Mouse (Mus musculus) liver, embryonic 16.5 days (tissue): Measurements from ENCODE around the gene Cldn11. TPM values are rescaled to one million over a fixed set of nuclear protein-coding genes. Genes with fewer than 3 reads are reported as not detected.
"Not testable (repeated sequence)": the region's sequence is repeated elsewhere in the genome, so short reads cannot be mapped to it uniquely, and the experiment has no call there.

Source experiments
- ATAC-seq: fragments of 200-750 bp; cut with Nextera tagmentation; 2 replicates; pipeline ENCODE4 v1.8.0; 2017; ENCODE audit warnings: low read depth, mild to moderate bottlenecking, moderate number of reproducible peaks, moderate library complexity
- H3K27ac ChIP-seq: fragments of 300-500 bp; sonication (generic); 2 replicates; pipeline ENCODE4 v1.5.1; 2014; ENCODE audit warnings: mild to moderate bottlenecking, low read length
- H3K27me3 ChIP-seq: fragments of 300-500 bp; sonication (generic); 2 replicates; pipeline ENCODE4 v1.6.1; 2014; ENCODE audit warnings: low read depth, low read length, mixed read lengths; ENCODE audit not compliant: control insufficient read depth, insufficient read depth
- H3K36me3 ChIP-seq: fragments of 300-500 bp; sonication (generic); 2 replicates; pipeline ENCODE4 v1.6.1; 2014; ENCODE audit warnings: mild to moderate bottlenecking; ENCODE audit not compliant: control insufficient read depth, insufficient read depth
- H3K4me1 ChIP-seq: fragments of 300-500 bp; sonication (generic); 2 replicates; pipeline ENCODE4 v1.6.1; 2014; ENCODE audit warnings: low read depth, low read length, mixed read lengths; ENCODE audit not compliant: control insufficient read depth
- H3K4me2 ChIP-seq: fragments of 300-500 bp; sonication (generic); 2 replicates; pipeline ENCODE4 v1.6.1; 2014; ENCODE audit warnings: low read depth, low read length, mixed read lengths
- H3K4me3 ChIP-seq: fragments of 300-500 bp; sonication (generic); 2 replicates; pipeline ENCODE4 v1.5.1; 2014; ENCODE audit warnings: low read depth, mild to moderate bottlenecking, low read length
- H3K9ac ChIP-seq: fragments of 300-500 bp; sonication (generic); 2 replicates; pipeline ENCODE4 v1.6.1; 2014; ENCODE audit warnings: low read depth, low read length
- H3K9me3 ChIP-seq: fragments of 300-500 bp; sonication (generic); replicated peaks from 2 replicates; pipeline ENCODE4 v1.6.1; 2016; ENCODE audit warnings: low read length; ENCODE audit not compliant: control insufficient read depth
- WGBS: fragments of 180-500 bp; shearing (Covaris S2); extraction: QIAGEN DNeasy Blood & Tissue Kit; methylation state at CpG from one replicate; pipeline ENCODE4 v1.1.7; 2014; ENCODE audit not compliant: insufficient replicate concordance; 5-methylcytosine and 5-hydroxymethylcytosine counted together
- polyA plus RNA-seq: library from polyadenylated mRNA; unstranded; fragments of >200 nt; fragmentation: Nextera tagmentation; extraction: Ambion mirVana; gene quantifications from 2 replicates; pipeline ENCODE4 v1.2.1, GENCODE M21; 2015

Gene Cldn11
- polyA plus RNA-seq, 1 experiment from 2014 or later: 0.13 TPM

DNA sequence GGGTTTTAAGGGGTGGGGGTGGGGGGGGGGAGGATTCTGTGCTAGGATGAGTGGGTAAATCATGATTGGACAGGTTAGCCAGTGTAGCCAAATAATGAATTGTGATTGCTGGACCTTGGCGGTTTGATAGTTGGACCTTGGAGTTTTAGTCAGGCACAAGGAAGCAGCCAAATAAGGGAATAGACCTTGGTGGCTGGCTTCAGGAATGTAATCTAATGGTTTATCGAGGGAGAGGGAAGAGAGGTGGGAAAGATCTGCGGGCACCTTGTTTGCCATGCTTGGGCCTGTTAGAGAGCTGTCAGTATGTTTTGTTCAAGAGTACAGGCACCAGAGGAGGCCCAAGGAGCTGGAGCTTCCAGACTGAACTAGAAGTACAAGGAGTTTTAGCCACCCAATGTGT lies 22.9 kb upstream of the Cldn11 start:
- no peak overlapping the region for H3K27ac ChIP-seq
- no peaks in the 10 kb centered on the region for H3K9me3 ChIP-seq
- 73% methylated on average over 3 of the region's 3 CpGs for WGBS
- H3K36me3 ChIP-seq: no peaks in the 10 kb centered on the region
- H3K9ac ChIP-seq: no peak overlapping the region
- ATAC-seq: no peak
- no peaks in the 10 kb centered on the region for H3K4me1 ChIP-seq
- no peaks in the 10 kb centered on the region for H3K27me3 ChIP-seq
- no peak overlapping the region for H3K4me2 ChIP-seq
- no peak overlapping the region for H3K4me3 ChIP-seq

DNA sequence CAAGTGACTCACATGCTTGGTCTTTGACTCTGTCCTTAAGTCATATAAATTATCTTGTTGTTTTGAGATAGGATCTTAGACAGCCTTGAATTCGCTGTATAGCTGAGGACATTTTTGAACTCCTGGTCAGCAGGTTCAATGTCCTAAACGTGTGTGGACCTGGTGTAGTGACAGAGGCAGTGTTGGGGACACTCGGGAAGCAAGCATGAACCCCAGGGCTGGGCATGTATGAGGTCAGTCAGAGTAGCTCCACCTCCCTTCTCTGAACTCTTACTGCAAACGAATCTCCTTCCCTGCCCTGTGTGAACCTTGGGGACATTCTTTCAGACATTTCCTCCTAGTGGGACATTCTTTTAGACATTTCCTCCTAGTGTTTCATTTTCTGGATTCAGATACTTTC lies 20.0 kb upstream of the Cldn11 start:
- 31% methylated on average over 4 of the region's 4 CpGs for WGBS
- H3K9ac ChIP-seq: no peak overlapping the region
- H3K9me3 ChIP-seq: no peaks in the 10 kb centered on the region
- no peak overlapping the region for H3K4me2 ChIP-seq
- no peak overlapping the region for H3K4me3 ChIP-seq
- ATAC-seq: no peak
- H3K27me3 ChIP-seq: no peaks in the 10 kb centered on the region
- no peak overlapping the region for H3K27ac ChIP-seq
- H3K4me1 ChIP-seq: peaks cover 15% of the 10 kb centered on the region
- no peaks in the 10 kb centered on the region for H3K36me3 ChIP-seq

DNA sequence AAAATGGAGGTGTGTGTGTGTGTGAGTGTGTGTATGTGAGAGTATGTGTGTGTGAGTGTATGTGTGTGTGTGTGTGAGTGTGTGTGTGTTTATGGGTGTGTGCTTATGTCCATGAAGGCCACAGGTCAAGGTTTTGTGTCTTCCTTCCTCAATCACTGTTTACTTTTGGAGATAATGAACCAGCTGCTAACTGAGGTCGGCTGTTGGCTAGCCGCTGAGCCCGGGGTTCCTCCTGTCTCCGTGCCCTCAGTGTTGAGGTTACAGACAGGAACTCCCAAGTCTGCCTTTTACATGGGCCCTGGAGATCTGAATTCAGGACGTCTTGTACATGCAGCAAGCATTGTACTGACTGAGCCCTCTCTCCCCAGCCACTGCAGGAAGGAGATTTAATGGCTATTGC lies 16.1 kb upstream of the Cldn11 start:
- Histone ChIP-seq H3K27me3 (no peaks in the 10 kb centered on the region), H3K9ac (no peak overlapping the region; the same call in 1 of the 2 replicates), H3K4me1 (peaks cover 26% of the 10 kb centered on the region), H3K4me3 (no peak overlapping the region), H3K9me3 (no peaks in the 10 kb centered on the region), H3K27ac (peak overlapping the region; percentile 5; the same call in 1 of the 2 replicates), H3K4me2 (peak overlapping the region; percentile 44; the same call in 1 of the 2 replicates), H3K36me3 (no peaks in the 10 kb centered on the region)
- peak; percentile 4; the same call in 1 of the 2 replicates for ATAC-seq
- WGBS: 2% methylated on average over 5 of the region's 5 CpGs

GRCm38 (mm10) chr3:31134246-31134645 lies 15.5 kb upstream of the Cldn11 start:
- Histone ChIP-seq H3K4me3 (no peak overlapping the region), H3K9ac (no peak overlapping the region), H3K4me2 (peak overlapping the region; percentile 44)

GRCm38 (mm10) chr3:31134696-31135095 lies 15.0 kb upstream of the Cldn11 start:
- no peaks in the 10 kb centered on the region for H3K27me3 ChIP-seq
- H3K36me3 ChIP-seq: no peaks in the 10 kb centered on the region
- ATAC-seq: 0 out of 2 replicates have a peak, but pooled peaks have one; percentile 19
- peak overlapping the region; percentile 50 for H3K27ac ChIP-seq
- 38% methylated on average over 7 of the region's 7 CpGs for WGBS
- H3K4me2 ChIP-seq: peak overlapping the region; percentile 44
- H3K4me3 ChIP-seq: no peak overlapping the region
- peaks cover 26% of the 10 kb centered on the region for H3K4me1 ChIP-seq
- peak overlapping the region; percentile 9; the same call in 1 of the 2 replicates for H3K9ac ChIP-seq
- no peaks in the 10 kb centered on the region for H3K9me3 ChIP-seq

More at GRCm38 (mm10) chr3:31134246-31134645, 15.5 kb upstream of the Cldn11 start:
- no peaks in the 10 kb centered on the region for H3K36me3 ChIP-seq
- ATAC-seq: peak; percentile 96
- H3K9me3 ChIP-seq: no peaks in the 10 kb centered on the region
- H3K27ac ChIP-seq: peak overlapping the region; percentile 50
- peaks cover 26% of the 10 kb centered on the region for H3K4me1 ChIP-seq
- H3K27me3 ChIP-seq: no peaks in the 10 kb centered on the region
- WGBS: 35% methylated on average over 8 of the region's 8 CpGs

GRCm38 (mm10) chr3:31136591-31136990 lies 13.1 kb upstream of the Cldn11 start:
- H3K36me3 ChIP-seq, H3K27ac ChIP-seq, H3K27me3 ChIP-seq, H3K9ac ChIP-seq, H3K4me2 ChIP-seq, ATAC-seq, H3K9me3 ChIP-seq, H3K4me3 ChIP-seq: not testable (repeated sequence)
- whole genome bisulfite sequencing: 58% methylated on average over 4 of the region's 4 CpGs
- H3K4me1 ChIP-seq: peaks cover 26% of the 10 kb centered on the region

DNA sequence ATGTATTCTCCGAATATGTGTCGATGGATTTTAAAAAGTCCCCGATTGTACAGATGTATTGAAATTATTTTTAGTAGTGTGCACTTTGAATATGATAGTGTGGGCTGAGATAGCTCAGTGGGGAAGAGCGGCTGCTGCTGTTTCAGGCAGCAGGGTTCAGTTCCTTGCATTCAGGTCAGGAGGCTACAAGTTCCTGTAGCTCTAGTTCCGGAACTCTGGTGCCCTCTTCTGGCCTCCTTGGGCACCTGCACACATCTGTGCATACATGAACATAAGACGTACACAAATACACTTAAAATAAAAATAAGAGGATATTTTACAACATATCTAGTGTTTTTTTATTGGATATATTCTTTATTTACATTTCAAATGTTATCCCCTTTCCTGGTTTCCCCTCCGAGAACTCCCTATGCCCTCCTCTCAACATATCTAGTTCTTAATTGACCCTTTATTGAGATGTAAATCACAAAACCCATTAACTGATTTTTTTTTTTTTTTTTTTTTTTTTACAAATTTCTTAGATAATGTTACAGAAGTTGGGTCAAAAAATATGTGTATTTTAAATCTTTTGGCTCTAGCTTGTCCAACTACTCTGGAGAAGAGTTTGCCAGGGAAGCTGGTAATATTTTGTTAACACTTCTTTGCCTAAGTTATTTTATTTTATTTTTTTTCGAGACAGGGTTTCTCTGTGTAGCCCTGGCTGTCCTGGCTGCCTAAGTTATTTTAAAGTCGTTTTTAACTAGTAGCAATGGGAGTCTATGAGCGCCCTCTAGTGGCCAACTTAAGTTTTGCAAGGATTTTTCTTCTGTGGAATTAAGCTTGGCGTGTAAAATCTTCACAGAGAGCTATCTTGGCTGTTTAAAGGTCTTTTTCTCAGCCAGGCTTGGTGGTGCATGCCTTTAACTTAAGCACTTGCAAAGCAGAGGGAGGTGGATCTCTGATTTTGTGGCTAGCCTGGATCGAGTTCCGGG lies 11.0 kb upstream of the Cldn11 start:
- no peak for ATAC-seq
- Histone ChIP-seq H3K27me3 (no peaks in the 10 kb centered on the region), H3K4me3 (no peak overlapping the region), H3K27ac (no peak overlapping the region), H3K9me3 (no peaks in the 10 kb centered on the region), H3K9ac (no peak overlapping the region), H3K4me1 (peaks cover 22% of the 10 kb centered on the region), H3K36me3 (no peaks in the 10 kb centered on the region), H3K4me2 (no peak overlapping the region)
- WGBS: 49% methylated on average over 13 of the region's 13 CpGs

GRCm38 (mm10) chr3:31141621-31142020 lies 8.1 kb upstream of the Cldn11 start:
- no peak overlapping the region for H3K27ac ChIP-seq
- no peak for ATAC-seq
- H3K9me3 ChIP-seq: no peaks in the 10 kb centered on the region
- 60% methylated on average over 4 of the region's 4 CpGs for WGBS
- no peak overlapping the region for H3K4me2 ChIP-seq
- H3K36me3 ChIP-seq: no peaks in the 10 kb centered on the region
- no peaks in the 10 kb centered on the region for H3K27me3 ChIP-seq
- no peak overlapping the region for H3K4me3 ChIP-seq
- H3K4me1 ChIP-seq: peaks cover 2% of the 10 kb centered on the region; the same call in 1 of the 2 replicates
- H3K9ac ChIP-seq: no peak overlapping the region

- H3K9ac ChIP-seq, H3K4me3 ChIP-seq, ATAC-seq, H3K4me1 ChIP-seq, H3K27ac ChIP-seq, H3K9me3 ChIP-seq, H3K36me3 ChIP-seq: not testable (repeated sequence)
- 67% methylated on average over 11 of the region's 11 CpGs for WGBS
- Histone ChIP-seq H3K27me3 (peaks cover 15% of the 10 kb centered on the region), H3K4me2 (0 out of 2 replicates have a peak overlapping the region, but pooled peaks have one; percentile 27)
Measured at GRCm38 (mm10) chr3:31145222-31145621, 4.5 kb upstream of the Cldn11 start.
